Mouse (Mus musculus): ENCODE data around the gene Zfp638.

DNA sequence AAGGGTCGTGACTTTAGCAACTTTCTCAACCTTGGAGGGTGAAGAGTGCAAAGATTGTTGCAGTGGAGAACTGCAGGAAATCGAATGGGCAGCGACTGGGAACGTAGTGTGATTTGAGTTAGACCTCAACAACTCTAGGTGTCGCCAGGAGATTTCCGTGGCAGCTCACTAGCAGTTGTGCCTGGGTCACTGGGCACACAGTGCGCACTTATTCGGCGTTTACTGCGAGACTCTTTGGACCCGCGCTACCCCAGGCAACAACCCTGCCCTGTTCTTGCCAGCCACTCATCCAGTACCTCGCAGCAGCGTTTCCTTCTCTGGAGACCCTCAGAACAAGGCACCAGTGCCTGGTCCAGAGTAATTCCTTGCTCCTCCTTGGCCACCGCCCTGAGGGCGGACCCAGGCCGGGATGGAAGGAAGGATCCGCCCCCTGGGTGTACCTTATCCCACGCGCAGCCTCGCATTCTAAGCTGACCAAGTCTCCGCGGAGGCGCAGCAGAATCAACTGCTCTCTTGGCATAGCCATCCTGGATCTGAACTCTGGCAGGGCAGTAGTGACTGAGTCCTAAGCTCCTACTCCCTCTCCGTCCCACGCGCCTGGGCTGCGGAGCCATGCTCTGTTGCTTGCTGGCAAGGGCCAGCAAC is 152.1 kb downstream of the Zfp638 start:
- TF ChIP-seq CTCF (conservative IDR thresholded peaks at IDR 0.05; ENCODE audit: insufficient read depth, insufficient read length, low read depth, low read length) (peak; percentile 35; the same call in 1 of the 2 replicates), POLR2A (IDR thresholded peaks at IDR 0.05; ENCODE audit: low read depth, low read length) (peak; percentile 64)

Measured in kidney, adult 2 months (tissue).